Mouse (Mus musculus) cerebellum, adult 2 months (tissue): ENCODE measurements around the gene Zbtb16.

Experiments
- CTCF ChIP-seq: fragments of 200-500 bp; IDR thresholded peaks from 2 replicates; pipeline ENCODE4 v1.5.1; 2011; ENCODE audit warnings: low read depth, mild to moderate bottlenecking, control low read depth, low read length, moderate library complexity, borderline replicate concordance; ENCODE audit not compliant: insufficient read depth
- POLR2A ChIP-seq: fragments of 200-500 bp; IDR thresholded peaks from 2 replicates; pipeline ENCODE4 v1.6.1; 2011; ENCODE audit warnings: low read length, control low read depth, borderline replicate concordance; ENCODE audit not compliant: insufficient read depth

DNA sequence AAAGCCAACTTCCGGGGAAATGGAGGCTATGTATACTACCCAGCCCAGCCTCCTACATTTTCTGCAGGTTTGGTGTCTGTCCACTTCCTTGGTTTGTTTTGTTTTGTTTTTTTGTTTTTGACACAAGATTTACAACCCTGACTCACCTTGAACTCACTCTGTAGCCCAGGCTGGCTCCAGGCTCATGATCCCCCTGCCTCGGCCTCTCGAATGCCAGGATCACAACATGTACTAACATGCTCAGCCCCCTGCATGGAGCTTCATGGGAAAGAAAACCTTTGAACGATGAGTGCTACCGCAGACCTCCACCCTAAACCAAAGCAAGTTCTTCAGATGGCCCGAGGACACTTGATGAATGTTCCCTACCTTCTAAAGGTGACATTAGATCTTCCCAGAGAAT, 86.4 kb downstream of the Zbtb16 start:
- TF ChIP-seq CTCF (no peak), POLR2A (no peak)
